Mouse (Mus musculus) E14TG2a.4 (cell line): ENCODE measurements around the gene Kdm2b.
"Not testable (repeated sequence)": the region's sequence is repeated elsewhere in the genome, so short reads cannot be mapped to it uniquely, and the experiment has no call there.

Experiments
- CTCF ChIP-seq: conservative IDR thresholded peaks from 2 replicates; pipeline ENCODE4 v1.5.1; 2014; ENCODE audit warnings: low read length
- NANOG ChIP-seq: IDR thresholded peaks from 2 replicates; pipeline ENCODE4 v1.6.1; 2014; ENCODE audit warnings: borderline replicate concordance, low read length, mixed read lengths
- POU5F1 ChIP-seq: IDR thresholded peaks from 2 replicates; pipeline ENCODE4 v1.6.1; 2014; ENCODE audit warnings: low read length, borderline replicate concordance

- not testable (repeated sequence) for TF ChIP-seq CTCF, POU5F1, NANOG
Observed at GRCm38 (mm10) chr5:122974701-122975100, 14.9 kb downstream of the Kdm2b start.
